Mouse (Mus musculus): Measurements from ENCODE around the gene Tyms. TPM values are rescaled to one million over a fixed set of nuclear protein-coding genes. Genes with fewer than 3 reads are reported as not detected.

The Tyms gene
- 213 and 233 TPM in 2 replicates for polyA plus RNA-seq (2015; fragmentation: Nextera tagmentation; extraction: Ambion mirVana)

- Histone ChIP-seq H3K4me1 (peaks cover 14% of the 10 kb centered on the region), H3K27me3 (no peaks in the 10 kb centered on the region), H3K9ac (peak within 1 kb of the TSS; percentile 90), H3K9me3 (replicated peaks) (no peaks in the 10 kb centered on the region), H3K4me2 (peak within 1 kb of the TSS; percentile 86), H3K36me3 (ENCODE audit: poor library complexity, severe bottlenecking) (peaks cover 29% of the 10 kb centered on the region), H3K27ac (peak within 1 kb of the TSS; percentile 84), H3K4me3 (peak within 1 kb of the TSS; percentile 89)
- peak; percentile 94 for ATAC-seq
- WGBS: 2% methylated on average over 43 of the region's 45 CpGs
Observed at GRCm38 (mm10) chr5:30072825-30073821, at the start of gene Tyms. TSS of gene Tyms (minus strand) at chr5:30073617.

- WGBS: 93% methylated on average over 6 of the region's 6 CpGs
- Histone ChIP-seq H3K4me3 (no peak overlapping the region), H3K27ac (no peak overlapping the region), H3K36me3 (ENCODE audit: poor library complexity, severe bottlenecking) (peaks cover 99% of the 10 kb centered on the region), H3K4me1 (no peaks in the 10 kb centered on the region), H3K9me3 (replicated peaks) (no peaks in the 10 kb centered on the region), H3K27me3 (no peaks in the 10 kb centered on the region), H3K9ac (no peak overlapping the region), H3K4me2 (no peak overlapping the region)
- no peak for ATAC-seq
Observed at GRCm38 (mm10) chr5:30122481-30122880, 49.1 kb upstream of the Tyms start.

- Histone ChIP-seq H3K36me3 (ENCODE audit: poor library complexity, severe bottlenecking) (peaks cover 100% of the 10 kb centered on the region), H3K27ac (no peak overlapping the region), H3K9ac (no peak overlapping the region), H3K4me3 (no peak overlapping the region), H3K9me3 (replicated peaks) (no peaks in the 10 kb centered on the region), H3K4me2 (no peak overlapping the region), H3K4me1 (no peaks in the 10 kb centered on the region), H3K27me3 (0 out of 2 replicates have a peak, but pooled peaks cover 5% of the 10 kb centered on the region)
- no peak for ATAC-seq
- WGBS: 92% methylated on average over 7 of the region's 7 CpGs
Observed at GRCm38 (mm10) chr5:30120106-30120505, 46.7 kb upstream of the Tyms start.

- WGBS: 87% methylated on average over 6 of the region's 6 CpGs
- no peak for ATAC-seq
- Histone ChIP-seq H3K27ac (no peak overlapping the region), H3K4me2 (no peak overlapping the region), H3K9me3 (replicated peaks) (no peaks in the 10 kb centered on the region), H3K27me3 (peaks cover 10% of the 10 kb centered on the region; the same call in 1 of the 2 replicates), H3K9ac (no peak overlapping the region), H3K4me3 (no peak overlapping the region), H3K36me3 (ENCODE audit: poor library complexity, severe bottlenecking) (peaks cover 95% of the 10 kb centered on the region), H3K4me1 (peaks cover 8% of the 10 kb centered on the region)
Observed at GRCm38 (mm10) chr5:30119163-30119562, 45.7 kb upstream of the Tyms start.

- H3K9me3 ChIP-seq (replicated peaks): no peaks in the 10 kb centered on the region
- H3K27ac ChIP-seq: no peak overlapping the region
- peaks cover 19% of the 10 kb centered on the region for H3K4me1 ChIP-seq
- no peak overlapping the region for H3K4me3 ChIP-seq
- no peak for ATAC-seq
- peaks cover 95% of the 10 kb centered on the region for H3K36me3 ChIP-seq (ENCODE audit: poor library complexity, severe bottlenecking)
- H3K27me3 ChIP-seq: peaks cover 20% of the 10 kb centered on the region
- H3K9ac ChIP-seq: no peak overlapping the region
- H3K4me2 ChIP-seq: no peak overlapping the region
- WGBS: 69% methylated on average over 1 of the region's 1 CpGs
Observed at GRCm38 (mm10) chr5:30118018-30118417, 44.6 kb upstream of the Tyms start.

GRCm38 (mm10) chr5:30115718-30116117 lies 42.3 kb upstream of the Tyms start:
- Histone ChIP-seq H3K36me3 (ENCODE audit: poor library complexity, severe bottlenecking) (peaks cover 91% of the 10 kb centered on the region), H3K4me3 (no peak overlapping the region), H3K9me3 (replicated peaks) (no peaks in the 10 kb centered on the region), H3K4me2 (no peak overlapping the region), H3K4me1 (peaks cover 30% of the 10 kb centered on the region), H3K9ac (no peak overlapping the region), H3K27me3 (peaks cover 28% of the 10 kb centered on the region), H3K27ac (no peak overlapping the region)
- no peak for ATAC-seq
- WGBS: 35% methylated on average over 10 of the region's 10 CpGs

- Histone ChIP-seq H3K27ac (no peak overlapping the region), H3K4me3 (peak overlapping the region; percentile 47), H3K4me1 (peaks cover 40% of the 10 kb centered on the region), H3K9ac (peak overlapping the region; percentile 68), H3K27me3 (peaks cover 29% of the 10 kb centered on the region), H3K36me3 (ENCODE audit: poor library complexity, severe bottlenecking) (peaks cover 81% of the 10 kb centered on the region), H3K4me2 (peak overlapping the region; percentile 75), H3K9me3 (replicated peaks) (no peaks in the 10 kb centered on the region)
- no peak for ATAC-seq
- 4% methylated on average over 28 of the region's 28 CpGs for WGBS
Observed at GRCm38 (mm10) chr5:30114761-30115140, 41.3 kb upstream of the Tyms start.

- Histone ChIP-seq H3K4me3 (peak overlapping the region; percentile 47), H3K4me1 (peaks cover 46% of the 10 kb centered on the region), H3K9me3 (replicated peaks) (no peaks in the 10 kb centered on the region), H3K27me3 (peaks cover 33% of the 10 kb centered on the region), H3K27ac (no peak overlapping the region; the same call in 1 of the 2 replicates), H3K4me2 (peak overlapping the region; percentile 75), H3K36me3 (ENCODE audit: poor library complexity, severe bottlenecking) (peaks cover 80% of the 10 kb centered on the region), H3K9ac (peak overlapping the region; percentile 68)
- WGBS: 3% methylated on average over 99 of the region's 103 CpGs
- peak; percentile 86 for ATAC-seq
Observed at GRCm38 (mm10) chr5:30113881-30114760, 40.7 kb upstream of the Tyms start.

- Histone ChIP-seq H3K27me3 (peaks cover 33% of the 10 kb centered on the region), H3K4me1 (peaks cover 61% of the 10 kb centered on the region), H3K9me3 (replicated peaks) (no peaks in the 10 kb centered on the region), H3K4me2 (no peak overlapping the region), H3K36me3 (ENCODE audit: poor library complexity, severe bottlenecking) (peaks cover 76% of the 10 kb centered on the region), H3K9ac (no peak overlapping the region), H3K27ac (no peak overlapping the region), H3K4me3 (no peak overlapping the region)
- WGBS: 87% methylated on average over 3 of the region's 3 CpGs
- ATAC-seq: no peak
Observed at GRCm38 (mm10) chr5:30112533-30113068, 39.2 kb upstream of the Tyms start.

GRCm38 (mm10) chr5:30111771-30112170 lies 38.4 kb upstream of the Tyms start:
- H3K4me1 ChIP-seq: peaks cover 70% of the 10 kb centered on the region

GRCm38 (mm10) chr5:30111126-30111525 lies 37.7 kb upstream of the Tyms start:
- 4% methylated on average over 18 of the region's 18 CpGs for WGBS
- Histone ChIP-seq H3K4me2 (peak overlapping the region; percentile 51), H3K4me3 (peak overlapping the region; percentile 7; the same call in 1 of the 2 replicates), H3K36me3 (ENCODE audit: poor library complexity, severe bottlenecking) (peaks cover 61% of the 10 kb centered on the region), H3K27me3 (peaks cover 33% of the 10 kb centered on the region), H3K27ac (peak overlapping the region; percentile 51), H3K4me1 (peaks cover 76% of the 10 kb centered on the region), H3K9me3 (replicated peaks) (no peaks in the 10 kb centered on the region), H3K9ac (peak overlapping the region; percentile 48)
- no peak for ATAC-seq

More at GRCm38 (mm10) chr5:30111771-30112170, 38.4 kb upstream of the Tyms start:
- Histone ChIP-seq H3K36me3 (ENCODE audit: poor library complexity, severe bottlenecking) (peaks cover 68% of the 10 kb centered on the region), H3K9ac (no peak overlapping the region), H3K4me3 (no peak overlapping the region), H3K9me3 (replicated peaks) (no peaks in the 10 kb centered on the region), H3K27ac (0 out of 2 replicates have a peak overlapping the region, but pooled peaks have one; percentile 51), H3K27me3 (peaks cover 33% of the 10 kb centered on the region), H3K4me2 (peak overlapping the region; percentile 51; the same call in 1 of the 2 replicates)
- no peak for ATAC-seq
- 68% methylated on average over 3 of the region's 3 CpGs for WGBS

Data from forebrain, embryonic 13.5 days (tissue).